Mouse (Mus musculus) testis, adult 2 months (tissue): ENCODE results near the gene Ldhc.
"Not testable (repeated sequence)": the region's sequence is repeated elsewhere in the genome, so short reads cannot be mapped to it uniquely, and the experiment has no call there.

Experiments used
- CTCF ChIP-seq: fragments of 200-500 bp; IDR thresholded peaks from 2 replicates; pipeline ENCODE4 v1.5.1; 2012; ENCODE audit warnings: low read depth, mild to moderate bottlenecking, inconsistent platforms, low read length, moderate library complexity; ENCODE audit not compliant: control insufficient read depth, insufficient read depth, insufficient replicate concordance
- POLR2A ChIP-seq: fragments of 200-500 bp; IDR thresholded peaks from 2 replicates; pipeline ENCODE4 v1.6.1; 2012; ENCODE audit warnings: low read depth, mild to moderate bottlenecking, inconsistent platforms, low read length, moderate library complexity; ENCODE audit not compliant: control insufficient read depth

- not testable (repeated sequence) for TF ChIP-seq POLR2A, CTCF
Observed at GRCm38 (mm10) chr7:46820876-46821632, 39.9 kb upstream of the Ldhc start.
